ENCODE assay signal across 19 mouse cellular contexts in genomic region chr2:77134906-77135305, GRCm38 (mm10). TPM values are rescaled to one million over a fixed set of nuclear protein-coding genes. Genes with fewer than 3 reads are reported as not detected.
DNase-seq lines count a peak whose midpoint lies in the region; ATAC-seq and TF ChIP-seq lines count a peak whose summit lies in the region.
"Had no signal": no experiment of that assay in that cellular context is flagged by ENCODE, and none has a peak within 500 bp of the region (broad histone marks: within the 10 kb centered on the region; RNA-seq: fewer than 3 reads in every experiment).

No protein-coding gene starts in this region.

- ATAC-seq in lung, postnatal 0 days = no peak
- ATAC-seq: forebrain, embryonic 13.5 days; forebrain, embryonic 15.5 days; forebrain, postnatal 0 days had no signal

- WGBS in heart, adult 2 months = 17% methylated on average over 1 of the region's 1 CpGs
- 12% methylated on average over 1 of the region's 1 CpGs for WGBS in lung, adult 2 months
- WGBS in lung, postnatal 0 days = 30% methylated on average over 1 of the region's 1 CpGs

- peak overlapping the region; percentile 1; the same call in 1 of the 2 replicates for H3K27ac ChIP-seq in heart, adult 2 months
- no peak overlapping the region for H3K27ac ChIP-seq in lung, postnatal 0 days (ENCODE audit: low read length)
- H3K27ac ChIP-seq: embryonic facial prominence, embryonic 10.5 days; embryonic facial prominence, embryonic 12.5 days; forebrain, embryonic 13.5 days; forebrain, embryonic 15.5 days had no signal

- TF ChIP-seq POLR2A in heart, adult 2 months (IDR thresholded peaks at IDR 0.05; ENCODE audit: insufficient read depth, low read depth, low read length) = no peak
- TF ChIP-seq POLR2A in lung, adult 2 months (IDR thresholded peaks at IDR 0.05; ENCODE audit: borderline replicate concordance, extremely low read depth, low read depth, low read length) = no peak

- H3K9ac ChIP-seq in heart, adult 2 months (ENCODE audit: low read depth, low read length) = no peak overlapping the region
- no peak overlapping the region for H3K9ac ChIP-seq in lung, postnatal 0 days (replicated peaks; ENCODE audit: low read depth)
- H3K9ac ChIP-seq: embryonic facial prominence, embryonic 12.5 days; forebrain, embryonic 13.5 days; forebrain, embryonic 15.5 days; forebrain, postnatal 0 days had no signal

- no peak for TF ChIP-seq CTCF in heart, adult 2 months (IDR thresholded peaks at IDR 0.05)
- TF ChIP-seq CTCF in lung, adult 2 months (IDR thresholded peaks at IDR 0.05; ENCODE audit: insufficient read depth, low read length) = no peak
- no peak for TF ChIP-seq CTCF in lung, postnatal 0 days (IDR thresholded peaks at IDR 0.05)

- H3K4me1 ChIP-seq in heart, adult 2 months (ENCODE audit: control insufficient read depth, insufficient read depth, low read length) = peaks cover 3% of the 10 kb centered on the region; the same call in 1 of the 2 replicates
- H3K4me1 ChIP-seq in lung, adult 2 months (ENCODE audit: control insufficient read depth, insufficient read depth, low read length) = peaks cover 5% of the 10 kb centered on the region
- no peaks in the 10 kb centered on the region for H3K4me1 ChIP-seq in lung, postnatal 0 days (ENCODE audit: insufficient read depth, low read depth, low read length)
- H3K4me1 ChIP-seq: embryonic facial prominence, embryonic 12.5 days; forebrain, embryonic 13.5 days; forebrain, embryonic 15.5 days had no signal

- H3K36me3 ChIP-seq in heart, adult 2 months (ENCODE audit: control insufficient read depth, insufficient read depth, low read length) = peaks cover 23% of the 10 kb centered on the region
- no peaks in the 10 kb centered on the region for H3K36me3 ChIP-seq in lung, postnatal 0 days (ENCODE audit: insufficient read depth, low read length)
- H3K36me3 ChIP-seq: embryonic facial prominence, embryonic 10.5 days; embryonic facial prominence, embryonic 12.5 days; forebrain, embryonic 15.5 days had no signal

- no peaks in the 10 kb centered on the region; the same call in 1 of the 2 replicates for H3K79me2 ChIP-seq in heart, adult 2 months (replicated peaks; ENCODE audit: control insufficient read depth, insufficient read depth, low read length)

- no peak for DNase-seq in heart, adult 2 months
- no peak for DNase-seq in heart, postnatal 4 days
- peak; percentile 39 for DNase-seq in NIH3T3 (ENCODE audit: low read depth)
- peak; percentile 39 for DNase-seq in fibroblast of lung, adult 2 months (ENCODE audit: low read depth)
- DNase-seq in lung, adult 2 months = no peak
- DNase-seq in lung, postnatal 0 days (ENCODE audit: low spot score) = no peak
- DNase-seq: adrenal gland, adult 8-10 months; adrenal gland, postnatal 14 days; adrenal gland, postnatal 36 days; cerebellum, adult 11-12 months; cerebellum, adult 2 months; cerebellum, adult 9-10 months; cerebellum, postnatal 10 days; cerebellum, postnatal 25 days; forebrain, postnatal 0 days had no signal

- H3K4me3 ChIP-seq in heart, adult 2 months = no peak overlapping the region
- H3K4me3 ChIP-seq in lung, adult 2 months (replicated peaks; ENCODE audit: extremely low read depth, low read depth, low read length) = no peak overlapping the region
- H3K4me3 ChIP-seq in lung, postnatal 0 days (ENCODE audit: low read depth, low read length) = no peak overlapping the region
- H3K4me3 ChIP-seq: embryonic facial prominence, embryonic 10.5 days; embryonic facial prominence, embryonic 12.5 days; forebrain, embryonic 13.5 days; forebrain, embryonic 15.5 days had no signal

- H3K27me3 ChIP-seq in heart, adult 2 months (ENCODE audit: control insufficient read depth, insufficient read depth, low read length) = no peaks in the 10 kb centered on the region
- H3K27me3 ChIP-seq in lung, postnatal 0 days (replicated peaks; ENCODE audit: insufficient read depth, low read length) = no peaks in the 10 kb centered on the region
- H3K27me3 ChIP-seq: embryonic facial prominence, embryonic 12.5 days; forebrain, embryonic 13.5 days; forebrain, embryonic 15.5 days had no signal

- intact Hi-C loops in heart, adult 2 months (cut with DNase I) = loop anchor here (5.0 kb wide), 1 partner anchor 32 kb away; no protein-coding TSS in a partner anchor

- no peak for TF ChIP-seq EP300 in heart, adult 2 months (IDR thresholded peaks at IDR 0.05; ENCODE audit: insufficient read depth, low read depth, low read length)
- TF ChIP-seq EP300 in lung, postnatal 0 days (IDR thresholded peaks at IDR 0.05) = no peak

- H3K9me3 ChIP-seq in lung, postnatal 0 days (ENCODE audit: low read length) = no peaks in the 10 kb centered on the region
- H3K9me3 ChIP-seq: embryonic facial prominence, embryonic 10.5 days; embryonic facial prominence, embryonic 12.5 days; forebrain, embryonic 13.5 days; forebrain, embryonic 15.5 days had no signal

- H3K4me2 ChIP-seq in lung, postnatal 0 days (replicated peaks; ENCODE audit: low read depth, low read length) = no peak overlapping the region
- H3K4me2 ChIP-seq: embryonic facial prominence, embryonic 12.5 days; forebrain, embryonic 13.5 days; forebrain, embryonic 15.5 days had no signal

RNA-seq across cellular contexts. Expression of gene Ccdc141, which starts 35.5 kb away (rescaled TPM):
- total RNA-seq in heart, adult 2 months (2021) = 100 to 1,000 TPM; 182 to 189 TPM
- polyA plus RNA-seq in heart, adult 2 months (2012; rRNA removed) = 35.6 and 50.8 TPM in 2 replicates
- total RNA-seq in heart, postnatal 4 days (2021) = 100 to 1,000 TPM; 228 to 229 TPM
- polyA plus RNA-seq in lung, adult 2 months (2012; rRNA removed) = 15.9 and 19.8 TPM in 2 replicates
- polyA plus RNA-seq in lung, postnatal 0 days (2015; fragmentation: Nextera tagmentation; extraction: Ambion mirVana) = 31.9 and 37.0 TPM in 2 replicates

Comparison
In these comparisons a context has a peak if more than half of its experiments do, and no peak if none do; other contexts are left out.
1. DNase-seq: peak in NIH3T3 (single experiment) and fibroblast of lung, adult 2 months (single experiment); none in heart, adult 2 months (0 of 2), heart, postnatal 4 days (single experiment), lung, adult 2 months (single experiment) and lung, postnatal 0 days (single experiment).